Mouse (Mus musculus) adrenal gland, postnatal 36 days (tissue): ENCODE measurements at regions not wholly inside any gene's neighbourhood (a gene's known extent, or its start where the extent isn't known, plus 50 kb on each side); places are given as distances from the start of the nearest gene placed in this dataset.
"Not testable (repeated sequence)": the region's sequence is repeated elsewhere in the genome, so short reads cannot be mapped to it uniquely, and the experiment has no call there.

Experiments used
- DNase-seq, 2 experiments: peaks; one replicate each; pipeline ENCODE4 v3.0.0; 2021; ENCODE audit warnings: mixed read lengths in 1 of 2

DNA sequence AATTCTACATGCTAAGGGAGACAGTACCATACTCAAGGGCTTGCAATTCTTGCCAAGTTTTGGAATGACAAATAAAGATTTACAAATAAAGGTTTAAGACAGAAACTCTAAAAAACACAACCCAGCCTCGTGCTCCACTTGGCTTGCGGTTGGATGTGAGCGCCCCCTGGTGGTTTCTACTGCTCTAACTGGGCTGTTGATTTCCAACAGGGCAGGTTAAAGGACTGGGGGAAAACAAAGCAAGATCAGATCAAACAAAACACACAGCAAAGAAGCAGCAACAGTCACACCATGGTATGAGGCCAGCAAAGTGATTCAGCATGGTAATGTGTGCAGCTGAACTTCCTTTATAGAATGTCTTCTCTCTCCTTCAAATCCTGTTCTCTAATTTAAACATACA lies 339.2 kb downstream of the Adam3 start:
- DNase-seq, result peak; percentile 86 to 88

DNA sequence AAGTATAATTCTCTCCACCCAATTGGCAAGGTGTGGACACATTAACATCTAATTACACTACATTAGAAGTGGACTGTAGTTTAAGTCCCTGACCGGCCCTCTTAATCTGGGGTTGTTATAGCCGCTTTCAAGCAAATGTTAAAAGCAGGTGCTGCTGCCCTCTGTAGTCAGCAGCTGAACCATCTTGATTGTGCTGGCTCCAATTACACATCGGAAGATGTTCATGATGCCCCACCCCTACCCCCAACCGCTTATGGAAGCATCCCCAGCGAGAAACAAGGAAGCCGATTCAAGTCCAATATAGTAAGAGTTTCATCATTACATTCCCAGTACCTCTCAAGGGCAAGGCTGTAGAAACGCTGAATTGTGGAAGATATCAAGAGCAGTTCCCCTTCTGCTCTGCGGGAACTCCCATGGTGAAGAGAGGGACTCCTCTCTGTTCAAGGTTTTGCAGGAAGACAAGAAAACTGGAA lies 341.7 kb downstream of the Adam3 start:
- DNase-seq, result no peak

DNA sequence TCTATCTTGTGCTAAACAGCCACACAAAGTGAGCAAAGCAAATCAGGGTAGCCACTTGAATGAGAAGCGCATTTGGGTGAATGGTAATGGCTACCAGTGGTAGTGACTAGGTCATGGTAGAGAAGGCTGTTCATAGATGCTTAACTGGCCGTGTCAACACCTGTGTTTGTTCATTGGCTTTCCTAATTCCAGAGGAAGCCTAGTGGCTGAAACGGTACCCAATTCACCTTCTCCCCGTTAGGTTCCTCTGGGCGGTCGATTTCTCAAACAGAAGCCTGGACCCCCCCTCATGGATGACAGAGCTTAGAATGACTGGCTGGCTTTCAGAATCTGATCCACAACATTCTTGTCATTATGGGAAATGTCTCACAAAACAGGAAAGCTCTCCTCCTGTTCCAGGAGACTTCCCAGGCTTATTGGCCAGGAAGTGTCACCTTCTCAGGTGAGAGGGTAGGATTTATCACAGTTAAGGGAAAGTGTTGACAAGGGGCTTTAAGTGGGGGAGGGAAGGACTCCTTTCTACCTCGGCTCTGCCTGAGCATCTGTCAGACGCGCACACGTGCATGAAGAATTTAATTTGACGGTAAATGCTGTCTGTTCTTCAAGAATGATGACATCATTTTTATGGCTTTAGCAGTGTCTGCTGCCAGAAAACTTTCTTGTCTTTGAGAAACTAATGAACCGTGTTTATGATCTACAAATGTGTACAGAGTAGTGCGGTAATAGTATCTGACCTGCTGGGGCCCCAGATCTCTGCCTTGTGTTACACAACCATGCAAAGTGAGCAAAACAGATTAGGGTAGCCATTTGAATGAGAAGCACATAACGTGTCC lies 342.3 kb downstream of the Adam3 start:
- no peak for DNase-seq

DNA sequence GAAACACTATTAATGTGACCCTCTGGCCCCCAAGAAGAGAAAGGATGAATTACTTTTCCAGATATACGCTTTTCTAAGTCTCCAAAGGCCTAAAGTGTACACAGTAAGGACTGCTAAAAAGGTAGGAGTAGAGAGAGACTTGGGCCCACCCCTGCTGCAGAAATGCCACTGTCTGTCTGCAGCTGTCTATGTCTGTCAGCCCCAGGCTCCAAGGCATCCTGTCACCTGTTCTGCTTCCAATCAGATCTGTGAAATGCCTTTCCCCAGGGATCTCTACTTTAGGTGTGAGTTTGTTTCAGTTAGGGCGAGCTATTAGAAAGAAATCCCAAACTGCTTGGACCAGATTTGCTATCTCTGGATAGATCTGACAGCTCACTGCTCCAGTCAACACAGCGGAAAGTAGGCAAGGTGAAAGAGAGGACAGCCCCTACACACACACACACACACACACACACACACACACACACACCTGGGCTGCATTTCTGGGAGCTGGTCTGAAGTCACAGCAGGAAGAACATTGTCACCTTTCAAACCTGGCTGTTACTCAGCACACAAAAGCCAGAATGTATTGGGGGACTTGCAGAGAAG lies 343.9 kb downstream of the Adam3 start:
- DNase-seq, result no peak

DNA sequence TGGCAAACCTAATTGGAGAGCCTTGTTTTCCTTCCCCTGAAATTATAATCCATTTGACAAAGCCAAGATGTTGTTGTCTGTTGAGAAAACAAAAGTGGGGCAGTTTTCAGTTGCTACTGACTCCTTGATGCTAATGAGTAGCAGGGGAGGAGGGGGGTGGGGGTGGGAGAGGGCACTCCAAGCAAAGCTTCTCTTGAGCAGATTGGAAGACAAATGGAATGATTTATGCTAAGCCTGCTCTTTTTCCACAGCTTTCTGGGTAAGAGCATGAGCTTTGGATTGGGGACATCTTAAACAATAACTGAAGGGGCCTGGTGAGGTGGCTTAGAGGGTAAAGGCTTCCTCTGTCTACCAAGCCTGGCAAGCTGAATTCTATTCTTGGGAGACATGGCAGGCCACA lies 347.6 kb downstream of the Adam3 start:
- no peak for DNase-seq

DNA sequence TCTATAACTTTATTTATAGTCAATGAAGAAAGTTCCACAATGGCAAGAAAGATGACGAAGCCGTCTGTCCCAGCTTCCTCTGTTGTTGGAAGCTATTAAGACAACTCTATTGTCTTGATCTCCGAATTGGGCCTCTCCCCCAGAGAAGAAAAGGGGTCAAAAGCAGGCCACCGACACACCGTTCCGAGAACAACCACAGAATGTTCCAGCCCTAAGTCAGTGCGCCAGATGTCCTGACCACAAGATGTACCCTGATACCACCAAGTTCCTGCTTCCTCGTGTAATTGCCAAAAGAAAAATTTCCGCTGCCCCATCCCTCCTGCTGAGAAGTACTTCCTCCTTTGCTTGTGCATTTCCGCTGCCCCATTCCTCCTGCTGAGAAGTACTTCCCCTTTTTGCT lies 348.8 kb downstream of the Adam3 start:
- DNase-seq, result not testable (repeated sequence)

DNA sequence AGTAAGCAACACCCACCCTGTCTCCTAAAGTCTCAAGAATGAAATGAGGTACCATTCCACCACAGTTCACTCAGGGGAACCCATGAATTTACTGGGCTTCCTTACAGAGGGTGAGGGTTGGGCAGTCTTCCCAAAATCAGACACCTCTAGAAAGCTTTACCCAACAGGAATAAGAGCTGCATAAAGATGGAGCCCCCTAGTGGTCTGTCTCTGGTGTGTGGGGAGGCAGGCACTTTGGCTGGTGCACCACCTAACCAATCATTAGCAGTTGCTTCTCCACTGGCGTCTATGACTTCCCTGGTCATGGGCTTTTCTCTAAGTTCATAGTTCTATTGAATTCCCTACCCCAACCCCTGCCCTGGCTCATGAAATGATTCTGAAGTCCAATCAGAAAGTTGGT lies 351.1 kb downstream of the Adam3 start:
- DNase-seq, result peak in 1 of 2 experiments; percentile 45

DNA sequence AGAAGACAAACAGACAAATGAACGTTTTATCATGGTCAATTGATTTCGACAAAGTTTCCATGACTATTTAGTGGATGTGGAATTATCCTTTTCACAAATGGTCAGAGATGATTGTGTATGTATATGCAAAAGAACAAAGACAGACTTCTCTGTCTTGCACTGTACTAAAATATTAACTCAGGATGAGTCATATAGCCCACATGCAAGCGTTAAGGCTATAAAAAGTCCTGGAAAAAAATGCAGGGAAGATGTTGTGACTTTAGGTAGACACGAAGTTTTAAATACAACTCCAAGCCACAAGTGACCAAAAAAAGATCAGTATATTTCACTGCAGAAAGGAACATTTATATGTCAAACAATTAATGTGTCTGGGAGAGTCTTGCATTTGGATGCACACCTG lies 353.6 kb downstream of the Adam3 start:
- DNase-seq, result no peak

DNA sequence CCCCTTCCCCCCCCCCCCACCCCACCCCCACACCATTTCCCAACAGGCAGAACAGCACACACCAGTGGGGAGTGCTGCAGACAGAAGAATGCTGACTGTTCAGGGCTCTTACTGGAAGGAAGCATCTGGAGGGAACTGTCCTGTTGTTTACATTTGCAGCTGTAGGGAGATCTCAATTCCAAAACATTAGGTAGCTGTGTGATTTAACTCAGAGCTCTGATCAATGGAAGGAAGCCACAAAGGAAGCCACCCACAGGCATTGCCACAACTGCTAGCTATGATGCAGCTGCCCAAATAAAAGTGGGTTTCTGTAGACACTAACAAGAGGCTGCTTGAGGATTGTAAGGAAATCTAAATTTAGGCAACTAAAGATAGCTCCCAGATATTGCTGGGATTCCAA lies 359.7 kb downstream of the Adam3 start:
- no peak for DNase-seq

DNA sequence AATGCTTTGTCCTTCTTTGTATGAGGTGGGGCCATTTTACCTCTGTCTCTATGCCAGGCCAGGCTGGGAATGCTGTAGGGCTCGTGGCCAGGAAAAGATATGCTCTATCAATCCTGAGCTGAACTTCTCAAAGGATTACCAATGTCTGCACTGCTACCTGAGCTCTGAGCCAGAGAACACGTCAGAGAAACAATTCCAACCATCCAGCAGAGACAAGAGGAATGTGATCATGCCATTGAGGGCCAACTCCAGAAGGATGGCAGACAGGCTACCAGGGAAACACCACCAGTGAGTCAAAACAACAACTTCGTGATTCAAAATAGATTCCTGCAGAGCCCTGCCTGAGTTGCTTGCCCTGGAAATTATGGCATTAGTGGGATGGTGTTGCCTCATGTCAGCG lies 361.0 kb downstream of the Adam3 start:
- no peak for DNase-seq

DNA sequence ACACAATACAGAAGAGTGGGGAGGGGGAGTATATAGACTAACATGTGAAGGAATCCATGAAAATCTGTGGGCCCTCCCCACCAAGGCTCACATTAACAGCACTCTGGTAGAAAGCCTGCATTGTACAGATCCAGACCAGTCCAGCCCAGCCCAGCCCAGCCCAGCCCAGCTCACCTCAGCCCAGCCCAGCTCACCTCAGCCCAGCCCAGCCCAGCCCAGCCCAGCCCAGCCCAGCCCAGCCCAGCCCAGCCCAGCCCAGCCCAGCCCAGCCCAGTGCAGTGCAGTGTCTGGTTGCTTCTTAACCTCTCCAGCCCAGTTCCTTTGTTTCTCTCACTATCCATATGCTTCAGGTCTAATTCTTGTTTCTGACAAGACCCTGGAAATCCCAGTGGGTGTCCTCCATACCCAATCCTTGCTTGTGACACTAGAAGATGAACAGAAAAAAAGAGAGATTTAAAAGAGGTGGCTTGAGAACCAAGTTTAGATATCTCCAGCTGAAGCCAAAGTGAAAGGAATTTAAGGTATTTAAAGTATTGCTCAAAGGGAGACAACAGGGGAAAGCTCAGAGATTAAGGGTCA lies 366.5 kb downstream of the Adam3 start:
- no peak for DNase-seq

DNA sequence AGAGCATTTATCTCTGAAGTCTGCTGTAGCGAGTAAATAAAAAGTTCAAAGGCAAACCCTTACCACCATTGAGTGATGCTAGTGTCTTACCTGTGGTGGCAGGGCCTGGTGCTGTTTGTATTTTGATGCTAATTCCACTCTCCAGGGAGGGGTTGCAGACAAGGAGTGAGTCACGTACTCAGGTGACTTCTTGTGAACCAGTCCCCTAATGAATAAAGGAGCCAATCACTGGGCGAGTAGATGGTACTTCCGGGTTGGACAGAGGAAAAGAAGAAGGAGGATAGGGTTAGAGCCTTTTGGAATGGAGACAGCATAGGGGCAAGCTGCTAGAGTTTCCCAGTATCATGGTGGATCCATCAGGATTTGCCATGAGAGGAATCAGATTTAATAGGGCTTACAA lies 370.5 kb downstream of the Adam3 start:
- no peak for DNase-seq

DNA sequence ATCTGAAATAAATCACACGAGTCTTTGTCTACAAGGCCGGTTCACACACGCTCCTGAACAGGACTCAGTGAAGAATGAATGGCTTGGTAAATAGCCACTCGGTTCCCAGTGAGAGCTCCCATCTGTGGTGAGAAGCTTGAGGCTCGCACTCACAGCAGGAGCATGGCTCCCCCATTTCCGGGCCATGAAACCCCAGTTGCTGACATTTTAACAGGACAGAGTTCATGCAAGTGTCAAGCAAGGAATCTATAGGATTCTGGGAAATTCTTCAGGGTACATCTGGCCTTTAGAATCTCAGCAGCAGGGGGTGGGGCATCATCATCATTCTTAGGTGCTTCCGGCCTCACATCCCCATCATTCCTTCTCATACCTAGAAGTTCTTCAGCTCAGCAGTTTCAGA lies 371.8 kb downstream of the Adam3 start:
- no peak for DNase-seq

DNA sequence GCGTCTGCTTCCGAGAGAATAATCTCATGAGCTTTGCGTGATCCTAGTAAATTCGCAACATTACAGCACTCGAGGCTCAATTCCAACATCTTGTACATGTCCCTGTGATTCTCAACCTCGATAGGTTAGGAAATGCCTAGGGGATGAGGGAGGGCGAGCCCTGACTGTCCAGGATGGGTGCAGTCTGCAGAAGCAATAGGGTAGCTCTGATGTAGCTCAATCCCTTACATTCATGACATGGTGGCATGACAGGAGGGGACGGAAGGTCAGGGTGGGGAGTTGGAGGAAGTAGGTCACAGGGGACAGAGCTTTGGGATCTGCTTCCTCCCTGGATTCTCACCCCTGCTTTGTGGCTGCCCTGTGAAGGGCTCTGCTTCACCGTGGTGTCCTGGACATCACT lies 373.3 kb downstream of the Adam3 start:
- no peak for DNase-seq

DNA sequence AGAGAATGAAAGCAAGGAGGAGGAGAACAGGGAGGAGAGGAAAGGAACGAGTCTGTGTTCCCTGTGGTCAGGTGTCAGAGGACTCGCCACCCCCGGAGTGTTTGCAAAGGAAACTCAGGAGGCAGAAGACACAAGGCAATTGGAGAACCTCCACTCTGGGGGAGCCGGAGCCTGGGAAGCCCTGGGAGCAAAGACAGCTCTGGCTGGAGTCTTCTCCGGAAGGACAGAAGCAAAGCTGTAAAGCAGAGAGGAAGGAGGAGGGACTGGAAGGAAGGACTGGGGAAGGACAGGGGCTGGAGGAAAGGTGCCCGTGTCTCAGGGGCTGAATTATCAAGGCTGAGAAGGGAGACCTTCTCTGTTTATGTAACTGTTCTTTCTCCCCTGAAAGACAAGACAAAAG lies 373.9 kb downstream of the Adam3 start:
- peak; percentile 12 to 40 for DNase-seq

DNA sequence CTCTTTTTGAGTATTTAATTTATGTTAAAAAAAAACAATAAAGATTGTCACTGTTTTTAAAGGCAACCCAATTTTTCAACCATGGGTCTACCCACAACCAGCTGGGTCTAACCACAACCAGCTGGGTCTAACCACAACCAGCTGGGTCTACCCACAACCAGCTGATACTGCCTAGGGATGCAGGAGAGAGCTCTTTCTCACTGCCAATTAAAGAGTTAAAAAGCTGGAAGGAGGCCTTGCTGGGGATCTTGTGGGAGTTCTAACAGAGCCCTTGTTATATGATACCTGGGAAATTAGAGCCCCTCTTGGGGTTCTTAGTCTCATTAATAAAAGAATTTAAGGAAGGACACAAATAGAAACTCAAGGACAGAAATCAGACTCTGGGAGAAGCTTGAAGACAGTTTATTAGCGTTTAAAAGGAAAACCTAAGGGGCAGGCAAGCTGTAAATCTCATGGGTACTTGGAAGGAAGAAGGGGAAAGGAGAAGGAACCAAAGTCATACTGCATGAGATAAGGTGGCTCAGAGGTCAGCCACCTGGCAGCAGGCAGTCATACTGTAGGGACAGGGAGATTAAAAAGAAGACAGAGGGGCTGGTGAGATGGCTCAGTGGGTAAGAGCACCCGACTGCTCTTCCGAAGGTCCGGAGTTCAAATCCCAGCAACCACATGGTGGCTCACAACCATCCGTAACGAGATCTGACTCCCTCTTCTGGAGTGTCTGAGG lies 379.1 kb downstream of the Adam3 start:
- DNase-seq, result no peak

DNA sequence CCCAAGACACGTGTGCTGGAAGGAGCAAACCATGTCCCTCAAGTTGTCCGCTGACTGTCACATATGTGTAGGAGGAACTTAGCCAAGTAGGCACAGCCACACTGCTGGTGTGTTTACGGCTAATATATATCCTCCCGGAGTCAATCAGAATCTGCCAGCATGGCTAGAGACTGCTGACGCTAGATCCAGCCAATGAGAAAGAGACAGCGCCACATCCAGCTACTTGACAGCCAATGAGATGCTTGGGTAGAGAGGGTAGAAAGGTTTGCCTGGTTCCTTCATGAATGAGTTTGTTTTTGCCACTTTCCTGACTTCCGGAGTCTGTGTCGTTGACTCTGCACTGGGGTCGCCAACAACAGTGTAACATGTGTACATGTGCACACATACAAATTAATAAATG lies 387.0 kb downstream of the Adam3 start:
- DNase-seq, result no peak

DNA sequence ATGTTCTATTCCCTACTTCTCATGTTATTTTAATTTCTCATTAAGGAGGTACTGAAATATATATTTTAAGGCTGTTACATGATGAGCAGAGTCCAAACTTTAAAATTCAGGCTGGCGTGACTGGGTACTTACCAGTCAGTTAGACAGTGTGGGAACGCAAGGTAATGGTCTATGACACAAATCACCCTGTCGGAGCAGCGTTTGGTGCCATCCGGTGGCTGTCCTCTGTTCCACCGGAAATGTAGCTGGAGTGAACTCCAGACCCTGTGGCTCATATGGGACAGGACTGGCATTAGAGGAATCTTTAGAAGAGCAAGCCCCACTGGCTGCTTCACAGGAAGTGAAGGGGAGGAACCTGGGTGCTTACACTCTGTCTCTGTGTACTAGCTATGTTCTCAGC lies 388.0 kb downstream of the Adam3 start:
- peak; percentile 24 to 46 for DNase-seq

DNA sequence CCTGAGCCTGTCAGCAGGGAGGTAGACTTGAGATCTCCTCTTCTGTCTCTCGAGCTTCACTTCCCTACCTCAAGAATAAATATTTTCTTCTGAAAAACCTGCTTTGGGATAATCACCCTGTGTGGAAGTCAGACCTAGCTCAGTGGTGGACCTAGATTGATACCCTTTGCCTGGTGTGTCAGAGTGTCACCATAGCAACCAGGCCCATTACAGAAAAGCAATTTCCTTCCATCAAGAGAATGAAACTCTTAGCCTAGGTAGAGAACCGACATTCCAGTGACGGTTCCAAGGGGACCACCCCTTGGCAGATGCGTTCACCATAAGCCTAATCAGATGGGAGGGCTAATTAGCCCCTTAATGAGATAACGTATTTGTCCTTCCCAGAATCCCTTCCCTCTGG lies 389.9 kb downstream of the Adam3 start:
- DNase-seq, result no peak

DNA sequence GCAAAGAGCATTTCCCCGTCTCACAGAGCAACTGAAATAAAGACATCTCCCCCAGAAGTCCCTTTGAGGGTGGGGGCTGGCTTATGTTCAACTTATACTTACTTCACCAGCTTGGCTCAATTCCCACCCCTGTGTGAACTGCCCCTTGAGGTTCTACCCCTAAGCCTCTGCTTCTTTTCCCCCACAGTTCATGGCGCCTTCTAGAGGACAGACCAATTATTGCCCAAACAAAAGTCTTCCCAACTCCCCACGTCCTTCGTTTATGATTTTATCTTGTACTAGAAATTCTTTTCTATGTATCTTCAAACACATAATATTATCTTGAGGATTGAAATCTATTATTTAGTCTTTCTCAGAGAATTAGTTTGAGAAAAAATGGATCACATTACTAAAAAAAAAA lies 391.9 kb downstream of the Adam3 start:
- DNase-seq, result peak; percentile 21 to 41

DNA sequence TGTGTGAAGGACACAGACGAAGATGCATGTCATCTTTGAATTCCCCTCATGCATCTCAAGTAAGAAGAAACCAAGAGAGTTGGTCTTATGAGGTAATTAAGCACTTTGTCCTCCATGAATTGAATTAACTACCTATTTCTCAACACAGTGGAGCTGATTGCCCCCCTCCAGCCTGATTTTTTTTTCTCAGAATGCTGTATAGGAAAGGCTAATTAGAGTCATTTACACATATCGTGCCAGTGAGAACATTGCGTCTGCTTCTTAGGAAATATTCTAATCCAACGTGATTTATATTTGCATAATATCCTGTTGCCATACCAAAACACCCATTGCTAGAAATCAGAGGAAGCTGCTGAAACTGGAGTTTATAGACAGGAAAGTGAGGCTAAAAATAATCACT lies 414.8 kb downstream of the Adam3 start:
- no peak for DNase-seq

DNA sequence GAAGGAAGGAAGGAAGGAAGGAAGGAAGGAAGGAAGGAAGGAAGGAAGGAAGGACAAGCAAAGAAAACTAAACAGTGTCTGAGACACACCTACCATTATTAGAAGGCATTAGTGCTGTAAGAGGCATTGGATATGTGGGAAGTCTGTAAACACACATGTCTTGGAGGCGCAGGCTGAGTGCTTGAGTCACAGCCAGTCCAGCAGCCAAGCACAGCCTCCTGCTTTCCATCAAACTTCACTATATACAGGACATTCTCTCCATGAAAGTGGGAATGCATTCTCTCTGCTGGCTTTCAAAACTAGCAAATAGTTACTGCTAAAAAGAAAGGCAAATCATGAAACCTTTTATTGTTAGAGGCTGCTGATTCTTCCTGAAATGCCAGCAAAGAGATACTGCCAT lies 431.1 kb downstream of the Adam3 start:
- DNase-seq, result no peak

DNA sequence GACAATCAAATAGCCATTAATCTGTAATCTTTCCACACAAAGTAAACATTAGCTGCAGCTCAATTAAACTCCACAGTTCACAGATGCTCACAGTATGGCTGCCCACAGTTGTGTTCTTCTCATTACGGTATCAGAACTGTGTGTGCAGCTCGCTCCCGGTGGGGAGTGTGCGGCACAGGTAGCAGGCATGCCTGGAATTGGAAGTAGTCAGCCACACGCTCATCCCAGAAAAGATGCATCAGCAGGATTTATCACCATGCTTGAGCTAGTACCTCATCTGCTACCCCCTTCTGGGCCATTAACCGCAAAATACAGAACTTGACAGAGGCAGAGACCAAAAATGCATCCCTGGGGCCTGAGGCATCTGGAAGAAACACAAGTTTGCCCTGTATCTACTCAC lies 437.8 kb downstream of the Adam3 start:
- no peak for DNase-seq
